In the genomic region with DNA sequence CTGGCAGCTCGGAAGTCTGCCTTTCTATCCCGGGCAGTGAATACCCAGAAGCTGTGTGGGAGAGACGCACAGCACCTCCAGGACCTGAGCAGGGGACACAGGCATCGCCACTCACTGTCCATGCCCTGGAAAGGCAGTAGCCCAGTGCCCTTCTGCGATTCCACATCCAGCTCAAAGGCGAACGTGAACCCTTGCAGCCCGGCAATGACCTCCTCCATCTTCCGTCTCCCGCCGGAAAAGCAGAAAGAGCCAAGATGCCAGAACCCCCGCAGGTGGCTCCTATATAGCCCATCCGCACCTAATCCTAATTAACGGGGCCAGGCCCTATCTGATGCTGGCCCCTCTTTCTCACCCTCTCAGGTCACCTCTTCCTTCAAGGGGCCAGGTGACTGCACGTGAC, we compare ENCODE assay signal across 9 mouse cellular contexts. TPM values are rescaled to one million over a fixed set of nuclear protein-coding genes. Genes with fewer than 3 reads are reported as not detected.
DNase-seq lines count a peak whose midpoint lies in the region; ATAC-seq and TF ChIP-seq lines count a peak whose summit lies in the region.
"Had no signal": no experiment of that assay in that cellular context is flagged by ENCODE, and none has a peak within 500 bp of the region (broad histone marks: within the 10 kb centered on the region; RNA-seq: fewer than 3 reads in every experiment).

No protein-coding gene starts in this region.

- no peaks in the 10 kb centered on the region for H3K9me3 ChIP-seq in forebrain, embryonic 11.5 days (ENCODE audit: control insufficient read depth, low read length)
- no peaks in the 10 kb centered on the region for H3K9me3 ChIP-seq in forebrain, embryonic 15.5 days
- no peaks in the 10 kb centered on the region for H3K9me3 ChIP-seq in liver, embryonic 11.5 days (ENCODE audit: control insufficient read depth, low read length)
- no peaks in the 10 kb centered on the region for H3K9me3 ChIP-seq in embryonic facial prominence, embryonic 13.5 days
- no peaks in the 10 kb centered on the region for H3K9me3 ChIP-seq in limb, embryonic 15.5 days

- WGBS in forebrain, embryonic 11.5 days: 4% methylated on average over 15 of the region's 15 CpGs
- 12% methylated on average over 15 of the region's 15 CpGs for WGBS in forebrain, embryonic 15.5 days
- WGBS in liver, adult 2 months: 41% methylated on average over 15 of the region's 15 CpGs
- 27% methylated on average over 15 of the region's 15 CpGs for WGBS in liver, embryonic 11.5 days
- WGBS in embryonic facial prominence, embryonic 13.5 days: 12% methylated on average over 15 of the region's 15 CpGs
- 21% methylated on average over 15 of the region's 15 CpGs for WGBS in limb, embryonic 15.5 days

- no peak overlapping the region for H3K4me3 ChIP-seq in forebrain, embryonic 11.5 days (ENCODE audit: low read depth, low read length)
- H3K4me3 ChIP-seq in forebrain, embryonic 15.5 days: no peak overlapping the region
- H3K4me3 ChIP-seq in liver, adult 2 months (ENCODE audit: insufficient read depth, low read depth, low read length): no peak overlapping the region
- H3K4me3 ChIP-seq in liver, embryonic 11.5 days (ENCODE audit: low read depth, low read length): no peak overlapping the region
- H3K4me3 ChIP-seq in embryonic facial prominence, embryonic 13.5 days: no peak overlapping the region
- no peak overlapping the region for H3K4me3 ChIP-seq in limb, embryonic 15.5 days

- no peak overlapping the region; the same call in 1 of the 2 replicates for H3K9ac ChIP-seq in forebrain, embryonic 11.5 days (ENCODE audit: low read length)
- no peak overlapping the region for H3K9ac ChIP-seq in forebrain, embryonic 15.5 days (replicated peaks)
- peak overlapping the region; percentile 47; the same call in 1 of the 2 replicates for H3K9ac ChIP-seq in liver, adult 2 months (ENCODE audit: low read depth, low read length)
- H3K9ac ChIP-seq in liver, embryonic 11.5 days (ENCODE audit: low read depth, low read length): no peak overlapping the region
- H3K9ac ChIP-seq in embryonic facial prominence, embryonic 13.5 days: 0 out of 2 replicates have a peak overlapping the region, but pooled peaks have one; percentile 57
- no peak overlapping the region for H3K9ac ChIP-seq in limb, embryonic 15.5 days

- H3K79me2 ChIP-seq in liver, adult 2 months (ENCODE audit: control insufficient read depth, insufficient read depth, low read length): no peaks in the 10 kb centered on the region

- H3K4me1 ChIP-seq in forebrain, embryonic 11.5 days (replicated peaks; ENCODE audit: control insufficient read depth, insufficient read depth, low read length): peaks cover 27% of the 10 kb centered on the region
- H3K4me1 ChIP-seq in forebrain, embryonic 15.5 days: peaks cover 17% of the 10 kb centered on the region
- peaks cover 4% of the 10 kb centered on the region; the same call in 1 of the 2 replicates for H3K4me1 ChIP-seq in liver, adult 2 months (ENCODE audit: control insufficient read depth, insufficient read depth, low read length)
- H3K4me1 ChIP-seq in liver, embryonic 11.5 days (replicated peaks; ENCODE audit: control insufficient read depth, insufficient read depth, low read length): peaks cover 8% of the 10 kb centered on the region
- peaks cover 30% of the 10 kb centered on the region for H3K4me1 ChIP-seq in embryonic facial prominence, embryonic 13.5 days
- peaks cover 21% of the 10 kb centered on the region for H3K4me1 ChIP-seq in limb, embryonic 15.5 days

- H3K36me3 ChIP-seq in forebrain, embryonic 11.5 days (ENCODE audit: control insufficient read depth, insufficient read depth, low read length): no peaks in the 10 kb centered on the region
- H3K36me3 ChIP-seq in forebrain, embryonic 15.5 days: no peaks in the 10 kb centered on the region
- no peaks in the 10 kb centered on the region for H3K36me3 ChIP-seq in liver, adult 2 months (ENCODE audit: control insufficient read depth, insufficient read depth, low read length)
- H3K36me3 ChIP-seq in liver, embryonic 11.5 days (ENCODE audit: control insufficient read depth, insufficient read depth, low read length): no peaks in the 10 kb centered on the region; the same call in 1 of the 2 replicates
- H3K36me3 ChIP-seq in embryonic facial prominence, embryonic 13.5 days: 0 out of 2 replicates have a peak, but pooled peaks cover 7% of the 10 kb centered on the region
- H3K36me3 ChIP-seq in limb, embryonic 15.5 days: no peaks in the 10 kb centered on the region

- H3K4me2 ChIP-seq in forebrain, embryonic 11.5 days (ENCODE audit: low read depth, low read length, severe bottlenecking): peak overlapping the region; percentile 18; the same call in 1 of the 2 replicates
- H3K4me2 ChIP-seq in forebrain, embryonic 15.5 days (replicated peaks): no peak overlapping the region
- H3K4me2 ChIP-seq in liver, embryonic 11.5 days: no peak overlapping the region
- peak overlapping the region; percentile 25; the same call in 1 of the 2 replicates for H3K4me2 ChIP-seq in embryonic facial prominence, embryonic 13.5 days
- 0 out of 2 replicates have a peak overlapping the region, but pooled peaks have one; percentile 3 for H3K4me2 ChIP-seq in limb, embryonic 15.5 days

- no peak for TF ChIP-seq POLR2A in liver, adult 2 months (IDR thresholded peaks at IDR 0.05; ENCODE audit: extremely low read depth, insufficient read depth, low read length)

- no peak for ATAC-seq in forebrain, embryonic 11.5 days (replicated peaks; ENCODE audit: low FRiP score)
- ATAC-seq in forebrain, embryonic 15.5 days (replicated peaks): no peak
- no peak for ATAC-seq in liver, embryonic 11.5 days (replicated peaks; ENCODE audit: low FRiP score)
- 0 out of 2 replicates have a peak, but pooled peaks have one; percentile 29 for ATAC-seq in embryonic facial prominence, embryonic 13.5 days (ENCODE audit: insufficient number of reproducible peaks, insufficient read depth, low FRiP score, low TSS enrichment, low read depth)
- ATAC-seq in limb, embryonic 15.5 days (ENCODE audit: insufficient number of reproducible peaks, low FRiP score, low TSS enrichment, low read depth): no peak

- peaks cover 3% of the 10 kb centered on the region for H3K27me3 ChIP-seq in forebrain, embryonic 11.5 days (ENCODE audit: control insufficient read depth, insufficient read depth, low read length)
- H3K27me3 ChIP-seq in forebrain, embryonic 15.5 days: no peaks in the 10 kb centered on the region
- H3K27me3 ChIP-seq in liver, adult 2 months (ENCODE audit: control insufficient read depth, insufficient read depth, low read length): no peaks in the 10 kb centered on the region
- H3K27me3 ChIP-seq in liver, embryonic 11.5 days (replicated peaks; ENCODE audit: control insufficient read depth, insufficient read depth, low read length): peaks cover 20% of the 10 kb centered on the region
- peaks cover 8% of the 10 kb centered on the region for H3K27me3 ChIP-seq in embryonic facial prominence, embryonic 13.5 days
- H3K27me3 ChIP-seq in limb, embryonic 15.5 days: no peaks in the 10 kb centered on the region

- no peak for DNase-seq in forebrain, embryonic 11.5 days (ENCODE audit: low spot score)
- DNase-seq in liver, adult 2 months (ENCODE audit: extremely low read depth, low read depth, low spot score): peak; percentile 27
- DNase-seq in liver, embryonic 11.5 days (ENCODE audit: low spot score): no peak
- no peak for DNase-seq in adrenal gland, postnatal 14 days
- no peak for DNase-seq in spleen, postnatal 36 days (ENCODE audit: low spot score in 2 of 2)

- no peak overlapping the region for H3K27ac ChIP-seq in forebrain, embryonic 11.5 days (ENCODE audit: low read depth, low read length)
- no peak overlapping the region for H3K27ac ChIP-seq in forebrain, embryonic 15.5 days (replicated peaks)
- H3K27ac ChIP-seq in liver, adult 2 months (replicated peaks; ENCODE audit: insufficient read depth, low read depth, low read length): peak overlapping the region; percentile 29
- H3K27ac ChIP-seq in liver, embryonic 11.5 days (ENCODE audit: low read depth, low read length): no peak overlapping the region
- no peak overlapping the region; the same call in 1 of the 2 replicates for H3K27ac ChIP-seq in embryonic facial prominence, embryonic 13.5 days
- H3K27ac ChIP-seq in limb, embryonic 15.5 days: no peak overlapping the region

- TF ChIP-seq CTCF in liver, adult 2 months (IDR thresholded peaks at IDR 0.05; ENCODE audit: low read depth, low read length): no peak

RNA-seq across cellular contexts. Expression of a gene that starts 0.5 kb away (rescaled TPM):
- polyA plus RNA-seq in forebrain, embryonic 11.5 days (2014; fragmentation: Nextera tagmentation; extraction: Ambion mirVana): 0.33 and 0.47 TPM in 2 replicates
- polyA plus RNA-seq in forebrain, embryonic 15.5 days (2015; fragmentation: Nextera tagmentation; extraction: Ambion mirVana): 0.18 and 0.38 TPM in 2 replicates
- 6.0 and 9.9 TPM in 2 replicates for total RNA-seq in liver, adult 2 months (2014; rRNA removed)
- 2.9 and 3.0 TPM in 2 replicates for polyA plus RNA-seq in liver, adult 2 months (2012; rRNA removed)
- polyA plus RNA-seq in liver, embryonic 11.5 days (2014; fragmentation: Nextera tagmentation; extraction: Ambion mirVana): 0.18 and 0.29 TPM in 2 replicates
- 1.5 and 1.7 TPM in 2 replicates for polyA plus RNA-seq in embryonic facial prominence, embryonic 13.5 days (2015; fragmentation: Nextera tagmentation; extraction: Ambion mirVana)
- polyA plus RNA-seq in limb, embryonic 15.5 days (2015; fragmentation: Nextera tagmentation; extraction: Ambion mirVana): 0.92 and 1.3 TPM in 2 replicates
- total RNA-seq in adrenal gland, postnatal 14 days (2021): 1.5 and 2.5 TPM in 2 replicates
- total RNA-seq: neutrophil, adult 5-6 weeks had no signal

RNA-seq across cellular contexts. Expression of a gene that starts 25.1 kb away (rescaled TPM):
- polyA plus RNA-seq in forebrain, embryonic 11.5 days (2014; fragmentation: Nextera tagmentation; extraction: Ambion mirVana): 26.5 and 27.4 TPM in 2 replicates
- polyA plus RNA-seq in forebrain, embryonic 15.5 days (2015; fragmentation: Nextera tagmentation; extraction: Ambion mirVana): 25.2 and 27.6 TPM in 2 replicates
- 4.1 and 5.0 TPM in 2 replicates for total RNA-seq in liver, adult 2 months (2014; rRNA removed)
- polyA plus RNA-seq in liver, adult 2 months (2012; rRNA removed): 3.3 and 4.5 TPM in 2 replicates
- polyA plus RNA-seq in liver, embryonic 11.5 days (2014; fragmentation: Nextera tagmentation; extraction: Ambion mirVana): 22.4 and 22.9 TPM in 2 replicates
- 23.5 and 24.4 TPM in 2 replicates for polyA plus RNA-seq in embryonic facial prominence, embryonic 13.5 days (2015; fragmentation: Nextera tagmentation; extraction: Ambion mirVana)
- polyA plus RNA-seq in limb, embryonic 15.5 days (2015; fragmentation: Nextera tagmentation; extraction: Ambion mirVana): 19.2 and 21.5 TPM in 2 replicates
- 15.9 and 18.2 TPM in 2 replicates for total RNA-seq in adrenal gland, postnatal 14 days (2021)

RNA-seq across cellular contexts. Expression of a gene that starts 25.3 kb away (rescaled TPM):
- polyA plus RNA-seq in forebrain, embryonic 11.5 days (2014; fragmentation: Nextera tagmentation; extraction: Ambion mirVana): 57.4 and 60.3 TPM in 2 replicates
- 47.1 and 47.2 TPM in 2 replicates for polyA plus RNA-seq in forebrain, embryonic 15.5 days (2015; fragmentation: Nextera tagmentation; extraction: Ambion mirVana)
- total RNA-seq in liver, adult 2 months (2014; rRNA removed): 4.5 and 5.6 TPM in 2 replicates
- 15.2 and 16.4 TPM in 2 replicates for polyA plus RNA-seq in liver, adult 2 months (2012; rRNA removed)
- 58.7 and 62.3 TPM in 2 replicates for polyA plus RNA-seq in liver, embryonic 11.5 days (2014; fragmentation: Nextera tagmentation; extraction: Ambion mirVana)
- polyA plus RNA-seq in embryonic facial prominence, embryonic 13.5 days (2015; fragmentation: Nextera tagmentation; extraction: Ambion mirVana): 49.0 and 50.1 TPM in 2 replicates
- polyA plus RNA-seq in limb, embryonic 15.5 days (2015; fragmentation: Nextera tagmentation; extraction: Ambion mirVana): 45.6 and 46.0 TPM in 2 replicates
- 25.7 and 28.5 TPM in 2 replicates for total RNA-seq in adrenal gland, postnatal 14 days (2021)

RNA-seq across cellular contexts. Expression of a gene that starts 42.4 kb away (rescaled TPM):
- 78.5 and 88.6 TPM in 2 replicates for polyA plus RNA-seq in forebrain, embryonic 11.5 days (2014; fragmentation: Nextera tagmentation; extraction: Ambion mirVana)
- 91.5 and 97.2 TPM in 2 replicates for polyA plus RNA-seq in forebrain, embryonic 15.5 days (2015; fragmentation: Nextera tagmentation; extraction: Ambion mirVana)
- 25.2 and 36.7 TPM in 2 replicates for total RNA-seq in liver, adult 2 months (2014; rRNA removed)
- polyA plus RNA-seq in liver, adult 2 months (2012; rRNA removed): 32.7 and 32.9 TPM in 2 replicates
- polyA plus RNA-seq in liver, embryonic 11.5 days (2014; fragmentation: Nextera tagmentation; extraction: Ambion mirVana): 26.0 and 29.5 TPM in 2 replicates
- polyA plus RNA-seq in embryonic facial prominence, embryonic 13.5 days (2015; fragmentation: Nextera tagmentation; extraction: Ambion mirVana): 108 and 119 TPM in 2 replicates
- polyA plus RNA-seq in limb, embryonic 15.5 days (2015; fragmentation: Nextera tagmentation; extraction: Ambion mirVana): 70.1 and 72.4 TPM in 2 replicates
- total RNA-seq in adrenal gland, postnatal 14 days (2021): 76.8 and 82.7 TPM in 2 replicates

RNA-seq across cellular contexts. Expression of a gene that starts 59.4 kb away (rescaled TPM):
- polyA plus RNA-seq in forebrain, embryonic 11.5 days (2014; fragmentation: Nextera tagmentation; extraction: Ambion mirVana): 18.4 and 20.6 TPM in 2 replicates
- polyA plus RNA-seq in forebrain, embryonic 15.5 days (2015; fragmentation: Nextera tagmentation; extraction: Ambion mirVana): 39.6 and 42.2 TPM in 2 replicates
- 18.8 and 21.5 TPM in 2 replicates for total RNA-seq in liver, adult 2 months (2014; rRNA removed)
- polyA plus RNA-seq in liver, adult 2 months (2012; rRNA removed): 22.8 and 27.2 TPM in 2 replicates
- 20.9 TPM in 2 replicates for polyA plus RNA-seq in liver, embryonic 11.5 days (2014; fragmentation: Nextera tagmentation; extraction: Ambion mirVana)
- polyA plus RNA-seq in embryonic facial prominence, embryonic 13.5 days (2015; fragmentation: Nextera tagmentation; extraction: Ambion mirVana): 21.3 and 26.3 TPM in 2 replicates
- polyA plus RNA-seq in limb, embryonic 15.5 days (2015; fragmentation: Nextera tagmentation; extraction: Ambion mirVana): 30.0 and 30.1 TPM in 2 replicates
- 13.7 and 17.5 TPM in 2 replicates for total RNA-seq in adrenal gland, postnatal 14 days (2021)

Comparison
In these comparisons a context has a peak if more than half of its experiments do, and no peak if none do; other contexts are left out.
1. H3K4me2 ChIP-seq: peak in forebrain, embryonic 11.5 days (single experiment), embryonic facial prominence, embryonic 13.5 days (single experiment) and limb, embryonic 15.5 days (single experiment); none in forebrain, embryonic 15.5 days (single experiment) and liver, embryonic 11.5 days (single experiment).
2. H3K9ac ChIP-seq: peak in liver, adult 2 months (single experiment) and embryonic facial prominence, embryonic 13.5 days (single experiment); none in forebrain, embryonic 11.5 days (single experiment), forebrain, embryonic 15.5 days (single experiment), liver, embryonic 11.5 days (single experiment) and limb, embryonic 15.5 days (single experiment).